Mouse (Mus musculus): ENCODE data around the gene Mapk8.

Mapk8 gene

GRCm38 (mm10) chr14:33348146-33348545 is 98.8 kb downstream of the Mapk8 start:
- DNase-seq (ENCODE audit: inconsistent ontology term): no peak

- no peak for DNase-seq (ENCODE audit: inconsistent ontology term)
These were observed 99.2 kb downstream of the Mapk8 start for GRCm38 (mm10) chr14:33347738-33348137.

- no peak for DNase-seq (ENCODE audit: inconsistent ontology term)
These were observed 100.4 kb downstream of the Mapk8 start for GRCm38 (mm10) chr14:33346546-33346945.

DNA sequence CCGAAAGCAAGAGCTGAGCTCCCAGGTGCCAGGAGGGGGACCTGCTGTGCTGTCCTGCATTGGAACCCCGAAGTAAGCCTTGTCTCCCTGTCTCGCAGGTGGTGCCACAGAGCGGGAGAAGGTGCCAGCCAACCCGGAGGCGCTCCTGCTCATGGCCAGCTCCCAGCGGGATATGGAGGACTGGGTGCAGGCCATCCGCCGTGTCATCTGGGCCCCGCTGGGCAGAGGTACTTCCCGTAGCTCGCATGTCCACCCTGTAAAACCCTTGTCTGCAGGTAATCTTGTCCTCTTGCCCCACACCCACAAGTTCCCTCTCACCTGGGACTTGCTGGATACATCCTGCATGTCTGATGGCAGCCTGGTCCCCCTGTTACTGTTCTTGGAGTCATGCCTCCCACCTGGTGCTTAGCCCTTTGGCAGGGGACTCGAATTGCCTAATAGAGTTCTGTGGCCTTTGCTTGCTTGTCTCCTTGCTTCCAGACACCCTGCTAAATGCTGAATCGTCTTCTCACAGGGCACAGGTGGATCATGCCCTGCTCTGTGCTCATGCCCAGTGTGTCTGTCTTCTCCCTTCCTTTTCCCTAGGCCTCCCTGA is 103.7 kb downstream of the Mapk8 start:
- DNase-seq (ENCODE audit: inconsistent ontology term): no peak

DNA sequence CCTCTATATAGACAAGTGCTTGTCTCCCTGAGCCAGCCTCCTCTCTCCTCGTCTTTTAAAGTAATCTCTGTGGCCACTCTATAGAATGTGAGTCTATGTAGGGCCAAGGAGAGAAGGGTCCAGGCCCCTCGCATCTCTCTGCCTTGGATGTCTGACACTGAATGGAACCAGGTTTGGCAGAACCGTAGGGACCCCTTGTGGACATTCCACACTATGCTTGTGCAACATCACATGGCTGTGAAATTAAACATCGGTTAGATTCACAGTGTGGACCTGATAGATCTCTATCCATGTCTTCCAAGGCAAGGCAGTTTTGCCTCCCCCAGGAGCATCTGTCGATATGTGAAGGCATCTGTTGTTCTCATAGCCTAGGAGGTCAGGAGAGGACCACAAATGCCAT is 108.3 kb downstream of the Mapk8 start:
- no peak for DNase-seq (ENCODE audit: inconsistent ontology term)

DNA sequence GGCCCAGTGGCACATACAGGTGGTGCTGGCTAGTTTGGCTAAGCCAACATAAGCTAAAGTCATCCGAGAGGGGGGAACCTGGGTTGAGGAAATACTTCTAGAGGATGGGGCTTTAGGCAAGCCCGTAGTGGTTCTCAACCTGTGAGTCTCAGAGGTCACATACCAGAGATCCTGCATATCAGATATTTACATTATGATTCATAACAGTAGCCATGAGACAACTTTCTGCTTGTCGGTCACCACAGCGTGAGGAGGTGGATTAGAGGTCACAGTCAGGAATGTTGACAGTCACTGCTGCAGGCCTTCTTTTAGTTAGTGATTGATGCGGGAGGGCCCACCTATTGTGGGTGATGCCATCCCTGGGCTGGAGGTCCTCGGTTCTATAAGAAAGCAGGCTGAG is 111.2 kb downstream of the Mapk8 start:
- no peak for DNase-seq (ENCODE audit: inconsistent ontology term)

DNA sequence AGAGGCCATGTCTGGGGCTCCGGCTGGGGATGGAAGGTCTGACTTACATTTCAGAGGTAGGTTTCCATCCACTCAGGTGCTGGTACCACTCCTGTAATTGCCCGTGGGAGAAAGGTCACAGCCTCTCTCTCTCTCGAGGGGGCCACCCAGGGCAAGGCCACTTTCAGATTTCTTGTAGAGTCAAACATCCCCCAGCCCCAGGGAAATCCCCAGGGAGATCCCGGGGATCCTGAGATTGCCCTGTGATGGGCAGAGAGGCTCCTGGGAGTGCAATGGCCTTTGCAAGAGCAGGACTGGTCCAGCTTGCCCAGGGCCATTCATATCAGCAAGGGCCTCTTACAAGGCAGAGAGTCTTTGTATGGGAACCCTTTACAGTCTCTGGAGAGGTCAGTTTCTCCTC is 112.6 kb downstream of the Mapk8 start:
- DNase-seq (ENCODE audit: inconsistent ontology term): no peak

- no peak for DNase-seq (ENCODE audit: inconsistent ontology term)
These were observed 113.1 kb downstream of the Mapk8 start for GRCm38 (mm10) chr14:33333833-33334232.

DNA sequence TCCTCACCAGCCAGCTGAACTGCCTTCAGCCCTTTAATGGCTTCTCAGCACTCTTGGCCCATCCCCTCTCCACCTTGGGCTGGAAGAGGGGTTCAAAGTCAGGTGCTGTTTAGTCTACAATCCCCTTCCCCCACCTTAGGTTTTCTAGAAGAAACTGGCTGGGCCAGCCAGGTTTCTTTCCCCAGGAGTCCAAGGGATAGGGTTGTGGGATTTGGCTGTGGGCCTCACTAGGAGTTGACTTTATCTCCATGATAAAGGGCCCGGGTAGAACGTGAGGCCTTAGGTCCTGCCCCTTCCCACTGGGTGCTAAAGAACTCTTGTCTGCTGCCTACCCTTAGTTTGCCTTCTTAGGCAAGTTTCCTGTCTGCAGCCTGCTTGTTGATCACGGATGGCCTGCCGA is 115.3 kb downstream of the Mapk8 start:
- no peak for DNase-seq (ENCODE audit: inconsistent ontology term)

DNA sequence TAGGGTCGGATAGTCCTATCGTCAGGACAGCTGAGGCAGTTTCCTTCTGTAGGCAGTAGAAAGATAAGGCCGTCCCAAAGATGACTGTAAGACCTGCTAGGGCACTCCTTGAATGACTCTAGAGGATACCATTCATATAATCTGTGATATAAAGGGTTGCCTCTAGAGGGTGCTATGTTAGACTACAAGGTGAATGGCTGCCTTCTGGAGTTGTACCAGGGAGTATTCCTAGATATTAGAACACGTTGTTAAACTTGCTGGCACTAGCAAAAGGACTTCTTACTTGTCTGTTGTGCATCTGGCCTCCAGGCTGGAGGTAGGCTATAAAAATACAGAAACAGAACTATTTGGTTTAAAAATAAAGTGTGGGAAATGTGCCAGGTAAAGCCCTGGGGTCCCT is 116.0 kb downstream of the Mapk8 start:
- DNase-seq (ENCODE audit: inconsistent ontology term): no peak

GRCm38 (mm10) chr14:33329297-33329805 is 117.6 kb downstream of the Mapk8 start:
- peak; percentile 54 for DNase-seq (ENCODE audit: inconsistent ontology term)

DNA sequence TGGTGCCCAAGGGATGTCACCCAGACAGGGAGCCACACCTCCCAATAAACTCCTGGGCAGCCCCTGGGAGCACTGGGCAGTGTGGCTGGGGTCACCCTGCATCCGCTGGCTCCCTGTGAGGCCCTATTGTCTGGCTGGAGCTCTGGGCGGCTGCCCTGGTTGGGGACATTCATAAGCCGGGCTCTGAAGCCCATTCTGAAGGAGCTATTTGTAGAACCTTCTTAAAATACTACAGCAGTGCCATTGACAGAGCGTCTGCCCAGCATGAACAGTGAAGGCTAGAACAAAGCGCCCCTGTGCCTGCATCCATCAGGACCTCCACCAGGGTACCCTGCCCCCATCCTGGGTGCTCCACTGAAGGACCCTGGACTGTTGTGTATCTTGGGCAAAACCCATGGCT is 118.6 kb downstream of the Mapk8 start:
- no peak for DNase-seq (ENCODE audit: inconsistent ontology term)

Data from Muller cell, postnatal 12 days (primary cell).